Mouse (Mus musculus): Measurements from ENCODE around the gene Vmn2r17. TPM values are rescaled to one million over a fixed set of nuclear protein-coding genes. Genes with fewer than 3 reads are reported as not detected.

Vmn2r17 gene
- polyA plus RNA-seq (2012; rRNA removed; ENCODE audit: low replicate concordance), result not detected in 2 replicates

GRCm38 (mm10) chr5:109419388-109419787, at the start of gene Vmn2r17:
Vmn2r17 (plus strand) TSS chr5:109419688.

Other genes starting within 250 kb of the Vmn2r17 start
- not detected in 2 replicates for gene Vmn2r13, start 227.5 kb upstream of the Vmn2r17 start, polyA plus RNA-seq (2012; rRNA removed; ENCODE audit: low replicate concordance)
- not detected in 2 replicates for gene Vmn2r14, start 195.0 kb upstream of the Vmn2r17 start, polyA plus RNA-seq (2012; rRNA removed; ENCODE audit: low replicate concordance)
- not detected in 2 replicates for gene Vmn2r15, start 122.0 kb upstream of the Vmn2r17 start, polyA plus RNA-seq (2012; rRNA removed; ENCODE audit: low replicate concordance)
- gene Vmn2r16, start 89.5 kb upstream of the Vmn2r17 start, polyA plus RNA-seq (2012; rRNA removed; ENCODE audit: low replicate concordance), result not detected in 2 replicates
- gene Crlf2, start 139.3 kb downstream of the Vmn2r17 start, polyA plus RNA-seq (2012; rRNA removed; ENCODE audit: low replicate concordance), result 21.5 and 103 TPM in 2 replicates

All from mammary gland, adult 2 months (tissue).